Mouse (Mus musculus): Measurements from ENCODE around the gene Lpar1.

DNA sequence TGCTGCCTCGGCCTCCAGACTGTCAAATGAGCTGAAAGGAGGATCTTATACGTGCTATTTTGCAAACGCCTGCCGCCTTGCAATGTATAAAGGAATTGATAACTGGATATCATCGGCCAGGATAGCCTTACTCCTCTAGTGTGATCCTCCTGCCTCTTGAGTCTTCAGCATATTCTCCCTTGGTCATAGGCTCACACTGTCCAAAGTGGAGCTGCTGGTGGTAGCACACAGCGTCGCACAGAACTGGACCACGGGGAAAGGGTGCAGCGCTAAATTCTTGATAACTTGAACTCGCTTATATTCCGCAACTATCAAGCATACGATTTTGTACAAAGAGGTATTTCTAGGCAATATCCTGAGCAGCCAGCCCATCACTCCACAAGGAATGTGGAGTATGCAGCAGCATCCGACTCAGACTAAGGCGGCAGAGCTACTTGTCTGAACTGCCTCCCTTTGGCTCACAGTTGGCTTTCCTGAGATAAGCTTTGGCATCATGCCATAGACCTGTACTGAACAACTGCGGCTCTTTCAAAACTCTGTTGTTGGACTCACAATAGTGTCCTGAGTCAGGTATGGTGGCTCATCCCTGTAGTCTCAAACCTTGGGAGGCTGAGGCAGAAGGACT lies 18.9 kb downstream of the Lpar1 start:
- no peak for TF ChIP-seq GATA1 (IDR thresholded peaks at IDR 0.05; ENCODE audit: low read length)
- TF ChIP-seq TAL1 (IDR thresholded peaks at IDR 0.05; ENCODE audit: low read length): no peak

Data from erythroblast, embryonic 14.5 days (primary cell).